Mouse (Mus musculus): ENCODE results near the gene Exoc8.

Exoc8 gene

DNA sequence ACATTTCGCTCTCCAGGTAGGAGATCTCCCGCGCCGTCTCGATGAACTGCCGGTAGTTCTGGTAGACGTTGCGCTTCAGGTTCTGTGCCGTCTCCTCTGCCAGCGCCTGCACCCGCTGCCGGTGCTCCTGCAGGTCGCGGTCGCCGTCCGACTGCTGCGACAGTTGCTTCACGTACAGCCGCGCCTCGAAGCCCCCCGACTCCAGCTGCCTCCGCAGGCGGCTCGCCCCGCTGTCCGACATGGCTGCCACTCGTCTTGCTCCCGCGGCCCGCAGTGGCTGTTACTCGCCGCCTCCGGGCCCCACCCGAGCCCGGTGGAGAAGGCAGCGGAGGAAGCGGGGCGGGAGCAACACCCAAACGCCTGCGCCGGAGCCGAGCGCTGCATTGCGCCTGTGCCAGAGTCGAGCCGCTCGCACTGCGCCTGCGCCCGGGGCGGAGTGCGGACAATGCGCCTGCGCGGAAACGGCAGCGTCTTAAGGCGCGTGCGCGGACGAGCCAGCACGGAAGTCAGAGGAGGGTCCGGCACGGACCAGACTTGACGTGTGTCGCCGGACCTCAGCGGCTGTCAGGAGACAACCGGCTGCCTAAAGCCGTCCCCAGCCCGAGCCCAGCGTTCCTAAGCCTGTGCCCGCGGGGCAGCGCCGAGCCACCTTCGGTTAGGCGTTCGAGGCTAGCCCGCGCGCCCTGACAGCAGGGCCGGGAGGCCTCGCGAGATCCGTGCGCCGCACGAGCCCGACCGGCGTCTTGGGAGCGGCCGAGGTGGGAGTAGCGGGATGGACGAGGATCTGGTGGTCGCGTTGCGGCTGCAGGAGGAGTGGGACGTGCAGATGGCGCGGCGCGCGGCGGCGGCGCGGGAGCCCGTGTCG, at the start of gene Exoc8, which contains the start of gene Sprtn:
Gene Exoc8, minus strand, starts transcription at position 320 of the 865 bp plus-strand sequence.
Gene Sprtn, plus strand, starts transcription at position 501 of the 865 bp plus-strand sequence.
- peak; percentile 98 for DNase-seq

DNA sequence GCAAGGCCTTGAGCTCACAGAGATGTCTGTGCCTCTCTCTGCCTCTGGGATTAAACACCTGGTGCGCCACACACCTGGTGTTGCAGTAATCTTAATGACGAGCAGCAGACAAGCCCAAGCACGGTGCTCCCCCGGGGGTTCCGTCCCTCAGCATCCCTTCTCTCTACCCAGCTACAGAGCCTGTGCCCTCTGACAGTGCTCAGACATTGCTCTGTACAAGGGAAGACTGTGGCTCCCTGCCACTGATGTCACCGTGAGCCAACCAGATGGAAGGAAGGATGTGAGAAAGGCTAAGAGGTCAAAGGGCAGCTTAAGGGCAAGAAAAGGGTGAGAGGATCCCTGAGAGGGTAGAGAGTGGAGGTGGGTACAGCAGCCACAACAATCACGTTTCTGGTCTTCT, 46.9 kb upstream of the Exoc8 start:
- no peak for DNase-seq

DNA sequence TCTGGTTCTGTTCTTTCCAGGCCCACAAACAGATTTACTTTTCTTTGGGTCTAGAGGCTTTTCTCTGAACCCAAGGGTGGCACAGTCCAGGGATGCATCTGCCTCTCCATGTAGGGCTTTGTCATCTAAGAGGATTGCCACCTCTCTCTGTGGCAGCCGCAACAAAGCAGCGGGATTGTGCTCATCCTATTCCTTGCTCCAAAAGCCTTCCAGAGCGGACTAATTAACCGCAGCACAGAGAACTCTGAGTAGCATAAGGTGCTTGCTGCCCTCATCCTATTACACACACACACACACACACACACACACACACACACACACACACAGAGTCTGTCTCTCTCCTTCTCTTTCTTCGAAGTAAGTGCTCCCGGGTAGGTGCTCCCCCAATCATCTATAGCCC, 46.3 kb upstream of the Exoc8 start:
- no peak for DNase-seq

DNA sequence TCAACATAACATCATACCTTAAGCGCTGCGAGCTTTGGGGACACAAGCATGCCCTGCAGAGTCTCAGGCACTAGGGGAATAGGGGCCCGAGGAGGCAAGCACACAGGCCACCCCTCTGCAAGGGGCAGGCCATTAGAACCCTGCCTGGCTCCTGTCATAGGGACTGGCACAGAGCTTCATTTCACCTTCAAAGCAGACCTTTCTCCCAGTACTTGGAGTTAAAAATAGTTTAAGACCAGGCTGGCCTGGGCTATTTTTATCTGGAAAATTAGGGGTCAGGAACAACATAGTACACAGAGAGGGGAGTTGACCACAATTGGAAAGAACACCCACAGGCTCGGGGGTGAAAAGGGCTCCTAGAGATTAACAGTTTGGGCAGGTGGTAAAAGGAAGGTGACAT, 39.8 kb upstream of the Exoc8 start:
- no peak for DNase-seq

DNA sequence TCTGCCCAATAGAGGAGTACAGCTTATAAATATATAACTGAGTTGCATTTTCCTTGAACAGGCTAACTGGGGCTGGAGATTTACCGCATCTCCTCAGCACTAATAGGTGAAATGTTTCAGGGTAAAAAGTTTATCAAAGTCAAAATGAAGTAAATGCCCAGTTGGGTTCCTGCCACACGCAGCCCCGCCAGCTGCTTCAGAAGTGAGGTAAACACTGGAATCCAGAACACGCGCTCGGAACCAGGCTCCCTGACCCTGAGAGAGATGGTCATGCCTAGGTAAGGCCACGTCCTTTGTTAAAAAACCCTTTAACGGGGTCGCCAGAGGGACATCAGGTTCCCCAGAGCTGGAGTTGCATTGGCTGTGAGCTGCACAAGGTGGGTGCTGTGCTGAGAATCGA, 39.2 kb upstream of the Exoc8 start:
- no peak for DNase-seq

DNA sequence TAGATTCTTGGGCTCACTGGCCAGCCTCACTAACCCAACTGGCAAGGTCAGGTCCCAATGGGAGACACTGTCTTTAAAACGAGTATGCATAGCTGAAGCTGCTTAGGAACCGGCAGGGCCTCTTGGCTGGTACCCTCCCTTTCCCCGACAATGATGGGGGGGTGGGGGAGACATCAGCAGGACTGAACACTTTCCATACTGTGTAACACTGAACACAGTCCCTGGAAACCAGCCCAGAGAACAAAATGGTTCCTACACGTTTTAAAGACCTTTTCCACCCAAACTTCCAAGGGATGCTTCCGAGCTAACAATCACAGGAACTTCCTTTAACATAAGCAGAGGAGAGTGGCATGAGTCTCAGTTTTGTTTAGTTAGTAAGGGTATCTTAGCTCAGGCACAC, 37.6 kb upstream of the Exoc8 start:
- no peak for DNase-seq

DNA sequence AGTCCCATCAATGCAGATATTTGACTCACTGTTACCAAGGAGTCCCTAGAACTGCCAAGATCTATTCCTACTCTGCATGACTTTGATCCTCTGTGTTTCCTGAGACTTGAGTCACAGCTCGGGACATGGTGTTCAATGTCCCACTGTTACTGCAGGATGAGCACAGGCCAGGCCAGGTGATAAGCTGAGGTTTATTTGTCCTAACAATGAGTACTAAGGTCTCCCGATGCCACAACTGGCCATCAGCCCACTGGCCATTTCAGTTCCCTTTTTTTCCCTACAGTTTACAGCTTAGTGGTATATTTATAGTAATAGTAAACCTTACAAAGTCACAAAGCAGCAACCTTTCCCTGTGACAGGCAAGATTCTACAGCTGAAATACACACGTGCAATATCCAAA, 34.9 kb upstream of the Exoc8 start:
- DNase-seq = no peak

DNA sequence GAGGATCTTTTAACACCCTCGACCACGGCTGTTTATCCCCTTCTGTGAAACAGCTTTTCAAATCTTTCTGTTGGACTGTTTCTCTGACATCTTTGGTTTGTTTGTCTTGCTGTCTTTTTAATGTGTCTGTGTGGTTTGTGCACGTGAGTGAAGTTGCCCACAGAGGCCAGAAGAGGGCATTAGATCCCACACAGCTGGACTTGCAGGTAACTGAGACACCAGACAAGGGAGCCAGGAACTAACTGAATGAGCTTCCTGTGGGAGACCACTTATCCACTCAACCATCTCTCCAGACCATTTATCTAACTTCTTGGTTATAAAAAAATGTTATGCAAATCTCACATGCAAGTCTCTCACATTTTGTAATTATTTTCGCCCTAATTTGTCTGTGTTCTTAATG, 33.1 kb upstream of the Exoc8 start:
- no peak for DNase-seq

DNA sequence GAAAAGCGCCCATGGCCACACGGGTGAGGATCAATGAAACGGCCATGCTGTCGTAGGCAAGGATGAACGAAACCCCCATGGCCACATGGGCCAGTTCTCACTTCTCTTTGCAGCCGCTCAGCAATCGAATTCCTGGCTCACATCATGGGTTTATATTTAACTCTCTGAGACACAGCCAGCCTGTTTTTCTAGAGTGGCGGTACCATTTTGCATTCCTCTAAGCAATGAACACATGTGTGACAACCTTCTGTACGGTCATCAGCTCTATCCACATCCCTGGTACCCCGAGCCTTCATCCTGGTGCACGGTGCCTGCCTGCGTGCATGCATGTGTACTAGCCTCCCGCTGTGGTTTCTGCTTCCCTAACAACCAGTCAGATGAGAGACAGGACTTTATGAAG, 32.6 kb upstream of the Exoc8 start:
- DNase-seq = no peak

DNA sequence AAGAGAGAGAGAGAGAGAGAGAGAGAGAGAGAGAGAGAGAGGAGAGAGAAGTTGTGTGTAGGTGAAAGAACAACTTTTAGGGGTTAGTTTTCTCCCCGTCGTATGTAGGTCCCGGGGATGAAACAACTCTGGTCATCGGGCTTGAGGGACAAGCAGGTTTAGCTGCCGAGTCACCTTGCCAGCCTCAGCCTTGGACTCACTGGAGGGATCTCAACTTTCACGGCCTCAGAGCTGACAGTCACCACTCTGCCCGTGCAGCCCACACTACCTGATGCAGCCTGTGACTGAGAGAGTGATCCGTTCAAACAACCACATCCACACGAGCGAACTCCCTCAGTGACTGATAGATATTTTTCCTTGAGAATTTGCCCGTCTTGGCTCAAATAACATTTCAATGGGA, 31.5 kb upstream of the Exoc8 start:
- DNase-seq = no peak

DNA sequence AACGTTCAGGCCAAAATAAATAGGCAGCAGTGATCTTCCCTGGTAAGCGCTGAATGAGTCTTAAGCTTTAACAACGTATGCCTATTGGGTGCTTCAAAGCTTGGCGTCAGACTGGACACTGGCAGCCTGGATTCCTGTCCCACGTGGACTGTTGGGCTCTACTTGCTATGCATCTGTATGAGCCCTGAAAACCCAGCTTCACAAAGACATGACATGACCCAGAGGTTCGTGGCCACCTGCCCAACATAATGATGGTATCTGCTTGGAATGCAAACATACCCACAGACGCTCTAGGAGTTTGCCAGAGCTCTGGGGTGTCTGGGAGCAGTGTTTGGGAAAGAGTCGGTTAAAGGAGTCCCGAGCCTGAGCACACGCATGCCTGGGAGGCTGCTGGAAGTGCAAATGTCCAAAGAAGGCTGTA, 28.9 kb upstream of the Exoc8 start:
- peak; percentile 59 for DNase-seq

DNA sequence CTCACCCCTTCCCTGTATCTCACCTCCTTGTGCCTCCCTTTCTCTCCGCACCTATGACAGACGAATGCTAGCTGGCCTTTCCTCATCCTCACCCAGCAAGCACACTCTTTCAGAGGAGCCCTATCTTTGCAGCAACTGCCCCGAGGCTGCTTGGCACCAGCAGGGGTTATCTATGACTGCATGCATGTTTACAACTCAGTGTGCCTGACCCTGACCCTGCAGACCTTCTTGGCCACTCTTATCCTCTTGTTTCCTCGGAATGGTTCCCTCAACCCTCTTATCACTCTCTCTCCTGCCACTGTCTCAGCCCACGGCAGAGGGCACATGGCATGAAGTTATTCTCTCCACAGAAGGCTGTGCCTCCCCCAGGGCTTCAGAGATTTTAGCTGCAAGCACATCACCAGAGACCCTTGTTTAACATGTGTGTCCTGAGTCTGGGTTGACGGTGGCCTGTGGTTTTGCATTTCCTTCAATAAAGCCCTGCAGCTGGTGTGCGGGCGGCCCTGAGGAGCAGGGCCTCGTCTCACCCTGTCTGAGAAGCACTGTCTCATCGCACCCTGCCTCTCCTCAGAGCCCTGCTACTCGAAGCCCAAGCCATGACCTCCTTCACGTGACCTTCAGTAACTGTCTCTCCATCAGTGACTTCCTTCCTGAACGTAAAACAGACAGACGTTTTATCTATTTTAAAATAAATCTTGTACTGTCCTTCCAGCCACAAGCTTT, 28.2 kb upstream of the Exoc8 start:
- no peak for DNase-seq

DNA sequence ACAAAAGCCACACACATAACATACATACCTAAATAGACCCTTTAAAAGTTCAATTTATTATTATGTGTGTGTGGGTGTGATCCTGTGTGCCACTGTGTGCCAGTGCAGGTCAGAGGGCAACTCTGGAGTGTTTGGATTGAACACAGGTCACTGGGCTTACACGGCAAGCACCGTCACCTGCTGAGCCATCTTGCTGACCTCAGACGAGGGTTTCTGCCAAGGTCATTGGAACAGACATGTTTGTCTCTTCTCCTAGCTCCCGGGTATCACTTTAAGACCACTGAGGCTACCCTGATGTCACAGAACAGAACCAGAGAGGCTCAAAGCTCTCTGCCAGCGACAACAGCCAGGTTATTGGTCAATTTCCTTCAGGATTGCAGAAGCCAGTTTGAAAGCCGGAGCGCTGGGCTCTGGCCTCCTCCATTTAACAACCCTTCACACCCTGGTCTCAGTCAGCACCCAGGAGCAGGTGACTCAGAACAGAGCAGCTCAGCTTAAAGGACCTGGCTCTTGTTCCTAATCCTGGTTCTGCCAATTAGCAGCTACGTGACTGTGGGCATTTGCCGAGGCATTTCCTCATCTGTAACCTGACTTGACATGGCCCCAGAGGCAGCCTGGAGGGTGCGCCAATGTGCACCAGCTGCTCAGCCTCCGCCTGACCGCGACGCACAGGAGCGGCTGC, 26.6 kb upstream of the Exoc8 start:
- DNase-seq = no peak

DNA sequence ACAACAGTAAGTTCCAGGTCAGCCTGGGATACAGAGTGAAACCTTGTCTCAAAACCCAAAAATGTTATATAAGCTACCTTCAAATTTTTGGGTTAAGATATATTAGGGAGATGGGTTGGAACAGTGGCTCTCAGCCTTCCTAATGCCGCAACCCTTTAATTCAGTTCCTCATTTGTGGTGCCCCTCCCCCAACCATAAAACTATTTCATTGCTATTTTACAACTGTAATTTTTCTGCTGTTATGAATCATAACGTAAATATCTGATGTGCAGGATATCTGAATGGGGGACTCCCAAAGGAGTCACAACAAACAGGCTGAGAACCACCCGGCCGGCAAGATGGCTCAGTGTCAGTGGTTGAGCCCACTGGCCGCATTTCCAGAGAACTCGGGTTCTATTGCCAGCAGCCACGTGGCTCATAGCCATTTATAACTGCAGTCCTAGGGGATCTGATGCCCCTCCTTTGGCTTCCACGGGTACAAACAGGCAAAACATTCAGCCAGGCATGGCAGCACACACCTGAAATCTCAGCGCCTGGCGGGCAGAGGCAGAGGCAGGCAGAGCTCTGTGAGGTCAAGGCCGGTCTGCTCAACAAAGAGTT, 25.1 kb upstream of the Exoc8 start:
- no peak for DNase-seq

DNA sequence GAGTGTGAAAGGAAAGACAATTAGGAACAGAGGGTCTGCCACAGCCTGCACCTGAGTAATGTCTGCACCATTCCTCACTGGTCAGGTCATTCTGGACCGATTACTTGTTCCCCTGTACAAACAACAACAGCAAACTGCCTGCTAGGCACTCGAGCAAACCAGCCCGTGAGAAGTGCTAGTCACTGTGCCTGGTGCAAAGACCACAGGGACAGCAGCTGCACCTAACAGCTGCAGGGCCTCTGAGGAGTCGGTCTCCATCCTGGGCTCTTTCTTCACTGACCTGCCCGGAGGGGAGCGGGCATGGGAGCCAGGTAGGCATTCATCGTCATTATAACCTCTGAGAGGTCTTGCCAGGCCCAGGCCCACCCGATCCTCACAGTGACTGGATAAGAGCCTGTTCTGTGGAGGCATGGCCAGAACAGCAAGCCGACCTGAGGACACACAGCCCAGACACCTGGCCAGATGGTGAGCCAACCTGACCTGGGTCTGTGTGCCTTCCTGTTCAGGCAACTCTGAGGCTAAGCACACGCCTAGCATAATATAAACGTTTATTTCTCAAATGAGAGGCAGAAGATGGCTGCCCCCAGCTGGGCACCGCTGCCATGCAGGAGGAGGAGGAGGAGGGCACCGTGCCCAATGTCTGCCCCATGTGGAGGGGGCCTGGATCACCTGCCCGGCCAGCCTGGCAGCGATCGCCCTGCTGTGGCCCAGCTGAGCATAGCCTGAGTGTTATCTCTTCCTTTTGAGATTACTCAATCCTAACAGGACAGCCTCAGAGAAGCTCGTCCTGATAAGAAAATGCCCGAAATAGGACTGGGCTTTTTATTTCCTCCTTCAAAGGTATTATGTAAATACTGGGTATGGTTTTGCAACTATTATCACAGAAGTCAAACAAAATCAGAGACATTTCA, 24.1 kb upstream of the Exoc8 start:
- peak; percentile 28 for DNase-seq

DNA sequence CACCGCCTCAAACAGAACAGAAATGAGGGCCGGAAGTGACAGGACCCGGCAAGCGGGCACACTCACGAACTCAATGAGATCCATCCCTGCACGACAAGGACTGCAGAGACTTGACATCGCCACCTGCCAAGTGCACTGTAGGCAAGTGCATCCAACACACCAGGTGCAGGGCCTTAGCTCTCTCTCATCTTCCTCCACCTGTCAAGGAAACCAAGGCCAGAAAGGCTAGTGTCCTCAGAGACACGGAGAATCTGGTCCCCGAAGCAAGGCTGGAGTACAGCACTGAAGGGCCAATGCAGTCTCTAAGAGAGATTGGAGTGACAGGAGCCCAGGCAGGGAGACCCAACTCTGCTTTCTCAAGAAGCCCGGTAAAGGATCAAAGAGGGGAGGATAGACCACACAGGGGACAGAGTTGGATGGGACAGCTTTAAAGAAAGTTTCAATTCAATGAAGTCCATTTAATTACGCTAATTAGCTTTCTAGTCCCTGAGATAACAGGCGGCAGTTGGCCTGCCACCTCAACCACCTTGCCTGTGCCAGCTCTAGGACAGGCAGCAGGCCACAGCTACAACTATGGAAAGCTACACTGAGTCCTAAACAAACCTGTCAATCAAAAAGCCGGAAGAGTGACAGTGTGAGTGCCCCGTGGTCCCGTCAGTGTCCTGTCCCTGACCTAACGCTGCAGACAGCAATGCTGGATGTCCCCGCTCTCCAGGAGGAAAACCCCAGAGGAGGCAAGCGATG, 20.4 kb upstream of the Exoc8 start:
- DNase-seq = no peak

DNA sequence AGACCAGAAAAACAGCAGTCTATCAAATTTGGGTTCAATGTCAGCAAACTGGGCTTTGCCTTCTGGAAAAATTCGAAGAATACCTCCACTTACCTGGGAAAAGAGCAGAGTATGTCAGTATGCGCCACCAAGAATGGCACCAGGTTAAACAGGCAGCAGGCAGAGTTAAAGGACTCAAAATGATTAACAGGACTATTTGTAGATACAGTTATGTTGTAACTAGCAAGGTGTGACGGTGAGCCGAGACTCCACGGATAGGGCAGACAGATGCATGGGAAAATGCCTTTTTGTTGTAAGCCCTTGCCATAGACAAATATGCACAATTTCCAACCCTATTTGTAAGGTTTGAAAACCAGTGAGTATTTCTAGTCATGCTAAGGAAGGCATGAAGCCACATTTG, 16.6 kb upstream of the Exoc8 start:
- DNase-seq = no peak

DNA sequence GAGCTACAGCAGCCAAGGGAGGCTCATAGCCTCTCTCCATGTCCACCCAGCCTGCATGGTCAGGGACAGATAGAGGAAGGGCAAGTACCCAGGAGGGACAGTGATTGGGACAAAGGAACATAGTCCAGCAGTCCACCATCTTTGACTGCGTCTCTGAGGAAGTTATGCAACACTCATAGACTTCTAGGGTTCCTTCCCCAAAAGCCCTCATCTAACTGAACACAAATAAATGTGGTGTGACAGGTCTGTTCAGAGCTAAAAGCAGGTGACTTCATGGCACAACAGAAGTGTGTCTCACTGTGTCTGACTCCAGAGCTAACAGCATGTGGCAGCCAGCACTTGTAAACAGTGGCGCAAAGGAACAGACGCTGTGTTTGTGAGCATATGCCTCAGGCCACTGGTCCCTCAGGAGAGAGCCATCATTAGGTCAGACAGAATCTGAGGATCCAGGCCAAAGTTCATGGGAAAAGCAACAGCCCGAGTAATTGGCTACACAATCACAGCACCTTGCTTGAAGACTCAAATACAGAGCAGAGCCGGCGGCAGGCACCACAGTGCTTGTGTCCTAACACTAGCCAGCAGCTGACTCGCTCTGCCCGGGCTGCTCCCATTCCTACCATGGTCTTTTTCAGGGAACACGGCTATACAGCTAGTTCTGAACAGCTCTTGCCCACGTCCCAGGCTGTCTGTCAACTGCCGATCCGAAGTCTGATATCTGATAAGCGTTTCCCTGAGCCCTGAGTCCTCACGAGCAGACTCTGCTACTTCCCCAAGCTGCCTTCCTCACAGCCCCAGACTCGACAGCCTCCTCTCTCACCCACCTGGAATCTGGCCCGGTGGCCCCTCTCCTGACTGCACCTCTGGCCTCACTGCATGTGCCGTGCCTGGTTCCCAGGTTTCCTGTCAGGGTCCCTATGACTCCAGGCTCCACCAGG, 14.7 kb upstream of the Exoc8 start:
- DNase-seq = no peak

DNA sequence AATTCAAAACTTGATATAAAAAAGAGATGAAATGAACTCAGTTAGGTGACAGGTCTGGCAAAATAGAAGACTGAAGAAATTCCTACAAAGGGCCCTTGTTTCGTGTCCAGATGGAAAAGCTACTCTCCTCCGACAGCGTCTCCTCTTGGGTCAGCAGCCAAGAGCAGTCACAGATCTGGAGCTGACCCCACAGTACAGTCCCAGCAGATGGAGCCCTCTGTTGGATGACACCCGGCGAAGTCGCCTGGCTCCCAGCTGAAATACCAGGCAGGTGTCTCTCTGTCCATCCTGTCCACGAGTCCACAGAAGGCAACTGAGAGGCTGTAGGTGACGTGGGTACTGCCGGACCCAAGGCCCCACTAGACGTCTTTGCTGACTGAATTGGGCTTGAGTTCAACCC, 12.8 kb upstream of the Exoc8 start:
- no peak for DNase-seq

DNA sequence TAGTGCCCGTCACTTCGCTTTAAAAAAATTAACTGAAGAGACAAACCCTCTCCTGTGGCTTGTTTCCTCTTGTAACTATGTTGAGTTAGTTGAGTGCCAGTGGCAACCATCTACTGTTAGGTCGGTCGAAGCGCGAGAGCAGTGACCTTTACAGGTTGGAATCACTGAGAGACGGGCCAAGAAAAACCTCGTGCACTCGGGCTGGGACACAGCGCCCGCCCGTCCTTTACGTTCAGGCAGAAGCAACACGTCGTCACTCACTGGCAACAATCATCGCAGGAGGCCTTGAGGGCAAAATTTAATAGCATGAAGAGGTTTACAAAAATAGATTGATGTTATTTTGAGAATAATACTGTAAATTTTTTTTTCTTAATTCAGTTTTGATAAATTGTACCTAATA, 12.4 kb upstream of the Exoc8 start:
- DNase-seq = no peak
